In the genomic region with DNA sequence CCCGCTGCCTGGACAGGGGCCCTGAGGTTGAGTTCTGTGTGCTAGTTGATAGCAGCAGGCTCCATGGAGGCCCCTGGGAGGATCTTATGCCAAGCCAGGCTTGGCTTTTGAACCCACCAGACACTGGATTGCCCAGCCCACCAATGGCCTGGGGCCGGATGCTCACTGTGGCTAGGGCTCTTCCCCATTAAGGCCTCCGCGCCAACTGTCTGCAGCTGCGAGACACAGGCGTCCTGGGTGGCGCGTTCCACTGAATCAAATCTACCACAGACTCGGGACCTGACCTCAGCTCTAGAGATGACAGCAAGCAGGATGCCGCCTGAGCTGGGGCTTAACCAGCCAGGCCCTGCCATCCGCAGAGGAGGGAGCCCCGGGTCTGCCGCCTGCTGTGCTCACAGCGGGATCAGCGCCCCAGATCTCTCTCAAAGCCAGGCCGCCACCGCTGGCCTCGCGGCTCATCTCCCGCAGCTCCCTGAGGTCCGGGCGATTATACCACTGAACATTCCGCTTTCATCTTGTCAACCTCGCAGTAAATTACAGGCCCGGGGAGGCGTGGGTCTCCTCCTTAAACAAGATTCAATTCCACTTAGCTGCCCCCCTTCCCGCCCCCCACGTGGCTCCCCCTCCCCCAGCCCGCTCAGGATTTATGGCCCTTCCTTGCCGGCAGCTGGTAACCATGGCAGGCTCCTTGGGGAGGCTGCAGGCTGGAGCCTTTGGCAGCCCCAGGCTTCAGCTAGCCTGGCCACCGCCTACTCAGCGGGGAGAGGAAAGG, we compare ENCODE assay signal across 9 mouse cellular contexts. TPM values are rescaled to one million over a fixed set of nuclear protein-coding genes. Genes with fewer than 3 reads are reported as not detected.
DNase-seq lines count a peak whose midpoint lies in the region; ATAC-seq lines count a peak whose summit lies in the region.
"Had no signal": no experiment of that assay in that cellular context is flagged by ENCODE, and none has a peak within 500 bp of the region (broad histone marks: within the 10 kb centered on the region; RNA-seq: fewer than 3 reads in every experiment).

No protein-coding gene starts in this region.

- peaks cover 75% of the 10 kb centered on the region for H3K27me3 ChIP-seq in heart, embryonic 11.5 days (ENCODE audit: control insufficient read depth, insufficient read depth, low read length)
- H3K27me3 ChIP-seq in forebrain, embryonic 16.5 days (replicated peaks; ENCODE audit: control insufficient read depth, insufficient read depth, low read length) = no peaks in the 10 kb centered on the region
- peaks cover 72% of the 10 kb centered on the region for H3K27me3 ChIP-seq in midbrain, embryonic 12.5 days

- no peaks in the 10 kb centered on the region for H3K9me3 ChIP-seq in heart, embryonic 11.5 days (replicated peaks; ENCODE audit: control insufficient read depth, low read length)
- no peaks in the 10 kb centered on the region for H3K9me3 ChIP-seq in forebrain, embryonic 16.5 days (ENCODE audit: control insufficient read depth, low read length)
- H3K9me3 ChIP-seq in midbrain, embryonic 12.5 days = no peaks in the 10 kb centered on the region

- no peak for DNase-seq in heart, postnatal 36 days
- DNase-seq in T-cell, adult 2 months (ENCODE audit: low spot score) = peak; percentile 11
- no peak for DNase-seq in thymus, postnatal 10 days (ENCODE audit: low spot score in 2 of 2)
- no peak for DNase-seq in left cerebral cortex, adult 11 months (ENCODE audit: low spot score)
- DNase-seq in layer of hippocampus, adult 9-11 months = no peak

- WGBS in heart, embryonic 11.5 days (ENCODE audit: insufficient replicate concordance) = 6% methylated on average over 31 of the region's 32 CpGs
- 8% methylated on average over 32 of the region's 32 CpGs for WGBS in forebrain, embryonic 16.5 days
- 3% methylated on average over 32 of the region's 32 CpGs for WGBS in midbrain, embryonic 12.5 days

- 0 out of 2 replicates have a peak overlapping the region, but pooled peaks have one; percentile 16 for H3K4me3 ChIP-seq in heart, embryonic 11.5 days (ENCODE audit: low read depth, low read length)
- no peak overlapping the region for H3K4me3 ChIP-seq in forebrain, embryonic 16.5 days (replicated peaks; ENCODE audit: low read length)
- 0 out of 2 replicates have a peak overlapping the region, but pooled peaks have one; percentile 8 for H3K4me3 ChIP-seq in midbrain, embryonic 12.5 days

- H3K9ac ChIP-seq in heart, embryonic 11.5 days (ENCODE audit: low read depth, low read length) = no peak overlapping the region
- 0 out of 2 replicates have a peak overlapping the region, but pooled peaks have one; percentile 23 for H3K9ac ChIP-seq in forebrain, embryonic 16.5 days (replicated peaks; ENCODE audit: low read depth, low read length)
- 0 out of 2 replicates have a peak overlapping the region, but pooled peaks have one; percentile 43 for H3K9ac ChIP-seq in midbrain, embryonic 12.5 days (replicated peaks)

- intact Hi-C loops in heart, postnatal 36 days (cut with DNase I) = no loop called here

- H3K4me1 ChIP-seq in heart, embryonic 11.5 days (ENCODE audit: control insufficient read depth, insufficient read depth, low read length) = peaks cover 6% of the 10 kb centered on the region; the same call in 1 of the 2 replicates
- H3K4me1 ChIP-seq in forebrain, embryonic 16.5 days (replicated peaks; ENCODE audit: control insufficient read depth, insufficient read depth, low read length) = peaks cover 16% of the 10 kb centered on the region
- peaks cover 26% of the 10 kb centered on the region for H3K4me1 ChIP-seq in midbrain, embryonic 12.5 days

- no peak for ATAC-seq in heart, embryonic 11.5 days (replicated peaks; ENCODE audit: insufficient number of reproducible peaks, low FRiP score, low TSS enrichment)
- peak; percentile 54 for ATAC-seq in forebrain, embryonic 16.5 days
- ATAC-seq in midbrain, embryonic 12.5 days (ENCODE audit: low FRiP score, low read depth) = peak; percentile 83

- H3K36me3 ChIP-seq in heart, embryonic 11.5 days (ENCODE audit: control insufficient read depth, insufficient read depth, low read length) = no peaks in the 10 kb centered on the region
- no peaks in the 10 kb centered on the region for H3K36me3 ChIP-seq in forebrain, embryonic 16.5 days (ENCODE audit: control insufficient read depth, insufficient read depth)
- H3K36me3 ChIP-seq in midbrain, embryonic 12.5 days = no peaks in the 10 kb centered on the region
- H3K36me3 ChIP-seq: G1E had no signal

- peak overlapping the region; percentile 39 for H3K4me2 ChIP-seq in heart, embryonic 11.5 days
- H3K4me2 ChIP-seq in forebrain, embryonic 16.5 days (ENCODE audit: low read length) = peak overlapping the region; percentile 1
- peak overlapping the region; percentile 44 for H3K4me2 ChIP-seq in midbrain, embryonic 12.5 days (replicated peaks)

- no peak overlapping the region for H3K27ac ChIP-seq in heart, embryonic 11.5 days (ENCODE audit: low read depth, low read length)
- H3K27ac ChIP-seq in forebrain, embryonic 16.5 days (ENCODE audit: low read length) = no peak overlapping the region
- peak overlapping the region; percentile 78 for H3K27ac ChIP-seq in midbrain, embryonic 12.5 days (replicated peaks)

RNA-seq across cellular contexts. Expression of a gene that starts 39.1 kb away (rescaled TPM):
- polyA plus RNA-seq in heart, embryonic 11.5 days (2014; fragmentation: Nextera tagmentation; extraction: Ambion mirVana) = 0.06 and 0.16 TPM in 2 replicates
- under 1 TPM; 0.43 to 0.50 TPM for total RNA-seq in heart, postnatal 36 days (2021)
- 3.7 and 5.6 TPM in 2 replicates for polyA plus RNA-seq in forebrain, embryonic 16.5 days (2015; fragmentation: Nextera tagmentation; extraction: Ambion mirVana)
- 14.8 and 18.8 TPM in 2 replicates for polyA plus RNA-seq in midbrain, embryonic 12.5 days (2016; fragmentation: Nextera tagmentation; extraction: Ambion mirVana)
- polyA plus RNA-seq: G1E had no signal
